Mouse (Mus musculus) adrenal gland, postnatal 25 days (tissue): Measurements from ENCODE around the gene Mrpl54. TPM values are rescaled to one million over a fixed set of nuclear protein-coding genes. Genes with fewer than 3 reads are reported as not detected.

Experiments used
- DNase-seq: peaks from one replicate; pipeline ENCODE4 v3.0.0; 2021; ENCODE audit warnings: mixed read lengths
- total RNA-seq: library from RNA; stranded (reverse); gene quantifications from 2 replicates; pipeline ENCODE4 v1.2.3, GENCODE M21; 2021

Gene Mrpl54
- total RNA-seq, 1 experiment from 2014 or later, result 116 TPM

DNA sequence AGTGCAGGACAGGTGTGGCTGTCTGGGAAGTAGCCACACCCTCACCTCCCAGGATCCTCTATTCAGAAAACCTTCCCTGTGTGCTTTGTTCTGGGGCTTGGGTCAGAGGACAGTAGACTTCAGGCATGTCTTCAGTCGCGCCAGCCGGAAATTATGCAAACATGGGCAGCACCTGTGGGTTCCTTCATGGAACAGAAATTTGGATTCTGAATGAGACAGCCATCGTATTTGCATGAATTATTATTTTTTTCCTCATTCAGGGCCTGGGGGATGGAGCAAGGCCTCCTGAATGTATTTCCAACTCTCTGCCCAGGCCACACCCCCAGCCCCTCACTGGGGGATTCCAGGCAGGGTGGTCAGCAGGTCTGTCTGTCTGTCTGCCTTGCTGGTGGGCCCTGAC is 5.7 kb downstream of the Mrpl54 start:
- no peak for DNase-seq

DNA sequence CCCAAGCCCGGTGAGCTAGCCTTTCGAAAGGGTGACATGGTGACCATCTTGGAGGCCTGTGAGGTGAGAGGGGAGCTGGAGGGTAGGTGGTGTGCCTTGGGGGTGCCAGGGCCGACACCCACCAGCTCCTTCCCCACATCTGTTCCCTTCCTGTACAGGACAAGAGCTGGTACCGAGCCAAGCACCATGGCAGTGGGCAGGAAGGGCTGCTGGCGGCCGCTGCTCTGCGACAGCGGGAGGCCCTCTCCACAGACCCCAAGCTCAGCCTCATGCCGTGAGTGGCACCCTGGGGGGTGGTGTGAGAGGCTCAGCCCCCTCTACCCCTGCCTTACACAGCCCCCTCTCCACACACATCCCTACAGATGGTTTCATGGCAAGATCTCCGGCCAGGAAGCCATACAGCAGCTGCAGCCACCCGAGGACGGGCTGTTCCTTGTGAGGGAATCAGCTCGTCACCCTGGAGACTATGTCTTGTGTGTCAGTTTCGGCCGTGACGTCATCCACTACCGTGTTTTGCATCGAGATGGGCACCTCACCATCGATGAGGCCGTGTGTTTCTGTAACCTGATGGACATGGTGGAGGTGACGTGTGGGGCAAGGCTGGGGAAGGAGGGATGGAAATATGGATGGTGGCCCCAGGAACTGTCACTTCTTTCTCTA is 7.4 kb downstream of the Mrpl54 start:
- DNase-seq, result no peak

DNA sequence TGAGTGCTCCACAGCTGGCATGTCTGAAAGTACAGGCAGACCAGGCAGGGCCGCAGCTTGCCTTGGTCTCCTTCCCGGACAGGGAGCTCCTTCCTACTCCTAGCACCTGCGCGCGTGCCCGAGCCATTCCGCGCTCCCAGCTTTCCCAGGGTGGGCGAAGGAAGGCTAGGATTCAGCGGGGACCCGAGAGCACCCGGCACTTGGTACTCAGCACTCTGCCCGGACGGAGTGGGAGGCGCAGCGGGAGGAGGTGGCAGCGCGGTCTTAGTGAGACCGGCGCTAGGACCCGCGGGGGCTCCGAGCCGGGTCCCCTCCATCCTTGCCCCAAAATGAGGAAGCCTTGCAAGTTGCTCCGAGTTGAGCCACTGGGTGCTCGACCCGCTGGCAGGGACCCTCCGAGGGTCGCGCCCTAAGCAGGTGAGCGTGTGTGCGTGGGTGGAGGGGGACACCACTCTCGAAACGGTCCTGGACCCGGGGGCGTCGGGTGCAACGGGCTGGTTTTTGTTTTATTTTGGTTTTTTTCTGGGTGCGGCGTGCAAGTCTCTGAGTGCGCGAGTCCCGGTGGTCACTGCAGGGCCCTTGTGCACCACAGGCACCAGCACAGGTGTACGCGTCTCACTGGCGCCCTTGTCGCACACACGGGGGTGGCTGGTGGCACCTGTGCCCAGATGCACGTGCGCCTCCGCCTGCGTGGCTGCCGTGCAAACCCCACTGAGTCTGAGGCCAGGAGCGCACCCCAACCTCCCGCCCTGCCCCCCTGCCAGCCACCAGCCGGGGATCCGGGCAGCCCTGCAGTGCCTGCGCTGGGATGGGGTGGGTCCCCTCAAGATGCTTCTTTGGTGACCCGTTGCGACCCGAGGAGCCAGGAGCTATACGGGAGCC is 9.3 kb downstream of the Mrpl54 start:
- no peak for DNase-seq

DNA sequence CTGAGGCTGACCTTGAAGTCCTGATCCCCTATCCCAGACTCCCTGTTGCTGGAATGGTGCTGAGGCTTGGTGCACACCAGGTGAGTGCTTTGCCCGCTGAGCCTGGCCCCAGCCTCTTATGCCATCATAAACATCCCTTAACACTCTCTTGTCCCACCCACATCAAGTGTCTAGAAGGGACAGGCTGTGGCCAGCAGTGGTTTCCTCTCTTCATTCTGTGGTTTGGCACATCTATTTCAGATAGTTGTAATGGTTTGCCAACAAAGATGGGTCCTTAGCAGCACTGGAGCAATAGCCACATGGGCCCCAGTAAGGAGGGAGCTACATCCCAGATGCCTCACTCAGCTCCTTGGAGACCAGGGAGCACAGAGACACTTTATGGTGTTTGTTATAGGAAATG is 11.8 kb downstream of the Mrpl54 start:
- DNase-seq, result no peak

DNA sequence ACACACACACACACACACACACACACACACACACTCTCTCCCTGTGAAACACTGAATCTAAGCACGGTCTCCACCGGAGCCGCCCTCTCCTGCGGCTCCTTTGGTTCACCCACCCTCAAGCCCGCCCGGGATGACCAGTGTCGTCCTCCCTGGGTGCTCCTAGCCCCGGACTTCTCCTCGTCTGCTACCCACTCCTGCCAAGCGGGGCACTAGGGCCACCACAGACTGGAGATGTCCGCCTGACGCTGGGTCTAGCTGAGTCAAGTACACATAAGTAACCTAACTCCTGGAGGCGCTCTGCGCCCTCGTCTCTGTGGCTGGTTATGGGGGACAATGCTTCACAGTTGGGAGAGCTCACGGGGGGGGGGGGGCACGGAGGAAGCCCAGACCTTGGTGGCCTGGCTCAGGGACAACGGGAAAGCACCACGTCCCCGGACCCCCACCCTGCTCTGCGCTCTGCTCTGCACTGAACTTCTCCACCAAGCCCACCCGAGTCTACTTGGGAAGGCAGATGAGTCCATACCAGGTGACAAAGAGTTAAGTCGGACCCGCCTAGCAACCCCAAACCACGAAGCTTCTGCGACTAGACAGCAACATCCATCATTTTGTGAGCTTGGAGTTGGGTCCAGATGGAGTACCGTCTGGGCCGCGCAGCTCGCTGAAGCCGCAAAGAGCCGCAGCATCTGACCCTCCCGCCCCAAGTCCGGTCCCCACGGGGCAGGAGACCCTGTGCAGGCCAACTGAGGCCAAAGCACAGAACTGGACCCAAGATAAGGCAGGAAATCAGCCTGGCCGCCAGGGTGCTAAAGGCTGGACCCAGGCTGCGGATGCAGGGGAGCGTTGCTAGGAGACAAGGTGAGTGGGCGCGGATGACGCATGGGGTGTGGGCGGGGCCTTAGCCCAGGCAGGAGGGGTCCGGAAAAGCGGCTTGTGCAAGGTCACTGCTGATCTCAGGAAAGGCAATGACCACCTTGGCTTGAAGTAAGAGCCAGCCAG is 14.0 kb downstream of the Mrpl54 start, which contains the start of gene Matk:
Gene Matk (plus strand): TSS at position 512 of the 996 bp plus-strand sequence.
- DNase-seq, result peak; percentile 57

DNA sequence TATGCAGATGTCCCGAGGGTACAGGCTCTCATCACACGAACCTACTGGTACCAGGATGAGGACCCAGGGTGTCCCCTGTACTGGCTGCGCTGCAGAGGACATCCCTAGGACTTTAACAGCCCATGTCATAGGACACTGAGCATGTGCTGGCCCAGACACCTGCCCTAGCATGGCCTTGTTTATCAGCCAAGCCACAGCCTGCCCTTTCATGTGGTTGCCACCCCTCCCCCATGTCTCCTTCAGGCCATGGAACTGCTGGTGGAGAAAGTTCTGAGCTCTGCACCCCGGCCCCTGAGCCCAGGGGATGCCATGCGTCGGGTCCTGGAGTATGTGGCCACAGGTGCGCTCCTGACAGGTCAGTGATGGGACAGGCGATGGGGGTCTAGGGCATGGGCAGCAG is 17.3 kb downstream of the Mrpl54 start:
- no peak for DNase-seq

DNA sequence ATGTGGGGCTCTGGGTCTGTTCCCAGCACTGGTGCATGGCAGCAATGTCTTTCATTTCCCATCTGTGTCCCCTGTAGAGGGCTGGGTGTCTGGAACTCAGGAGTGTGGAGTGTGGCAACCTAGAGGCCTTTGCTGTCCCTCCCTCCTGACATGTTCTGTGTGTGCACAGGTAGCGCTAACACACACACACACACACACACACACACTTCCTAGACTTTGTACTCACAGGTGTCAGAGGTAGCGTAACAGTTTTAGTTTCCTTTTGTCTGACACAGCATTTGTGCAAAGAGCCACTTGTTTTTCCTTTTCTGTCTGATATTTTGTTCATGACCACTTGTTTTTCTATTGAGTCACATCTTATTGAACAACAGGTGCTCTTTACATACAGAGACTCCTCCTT is 18.9 kb downstream of the Mrpl54 start:
- DNase-seq, result no peak

DNA sequence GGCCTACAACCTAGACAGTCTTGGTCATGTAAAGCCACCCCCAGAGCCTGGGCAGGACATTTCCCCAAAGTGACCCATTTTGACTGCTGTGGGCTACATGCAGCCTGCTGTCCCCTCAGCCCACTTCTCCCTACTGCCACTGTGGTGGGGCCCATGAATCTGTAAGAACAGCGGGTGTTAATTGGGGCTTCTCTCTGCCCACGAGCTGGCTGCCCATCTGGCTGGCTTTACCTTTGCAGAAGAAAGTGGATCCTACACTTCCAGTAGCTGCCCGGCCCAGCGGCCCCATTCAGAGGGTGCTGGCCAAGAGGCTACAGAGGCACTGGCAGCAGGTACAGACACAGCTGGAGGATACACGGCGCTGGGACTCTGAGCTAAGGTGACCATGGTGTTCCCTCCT is 21.6 kb downstream of the Mrpl54 start:
- no peak for DNase-seq

DNA sequence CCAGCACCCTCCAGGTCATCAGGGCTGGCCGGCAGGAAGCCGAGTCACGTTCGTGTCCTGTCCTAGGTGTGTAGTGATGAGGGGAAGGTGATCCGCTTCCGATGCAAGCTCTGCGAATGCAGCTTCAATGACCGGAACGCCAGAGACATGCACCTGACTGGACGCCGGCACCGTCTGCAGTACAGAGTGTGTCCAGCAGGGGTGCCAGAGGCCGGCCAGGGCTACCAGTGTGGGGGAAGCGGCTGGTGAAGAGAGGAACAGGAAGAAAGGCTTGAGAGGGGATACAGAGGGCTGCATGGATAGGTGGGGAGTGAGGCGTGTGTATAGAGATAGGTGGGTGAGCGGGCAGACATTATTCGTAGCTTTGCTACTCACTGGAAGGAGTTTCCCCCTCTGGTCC is 22.1 kb downstream of the Mrpl54 start:
- peak; percentile 82 for DNase-seq

DNA sequence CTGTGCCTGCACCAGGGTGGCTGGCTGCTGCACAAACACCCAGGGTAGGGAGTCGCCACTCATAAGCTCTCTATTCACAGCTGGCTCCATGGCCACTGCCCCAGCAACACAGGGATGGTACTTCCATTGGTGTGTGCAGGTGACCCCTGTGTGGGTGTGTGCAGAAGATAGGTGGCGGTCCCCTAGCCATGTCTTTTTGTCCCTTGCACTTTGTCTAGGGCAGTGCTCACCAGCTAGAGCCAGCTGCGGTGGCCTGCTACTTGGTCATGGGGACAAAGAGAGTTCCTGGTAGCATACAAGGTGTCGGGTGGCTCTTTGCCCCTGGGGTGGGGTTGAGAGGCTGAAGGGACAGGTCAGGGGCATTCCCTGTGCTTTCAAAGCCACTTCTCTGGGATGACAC is 22.6 kb downstream of the Mrpl54 start:
- DNase-seq, result no peak

DNA sequence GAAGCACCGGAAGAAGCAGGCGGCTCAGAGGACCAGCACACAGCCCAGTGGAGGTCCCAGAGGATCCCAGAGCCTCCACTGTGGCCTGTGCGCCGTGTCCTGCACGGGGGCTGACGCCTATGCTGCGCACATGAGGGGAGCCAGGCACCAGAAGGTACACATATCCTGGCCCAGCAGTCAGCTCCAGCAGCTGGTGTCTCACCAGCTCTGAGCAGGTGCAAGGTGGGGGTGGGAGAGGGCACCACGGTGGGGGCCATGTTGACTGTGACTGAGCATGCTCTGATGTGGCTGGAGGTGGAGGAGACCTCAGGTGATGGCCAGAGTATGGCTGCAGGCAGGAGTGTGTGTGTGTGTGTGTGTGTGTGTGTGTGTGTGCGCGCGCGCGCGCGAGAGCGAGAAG is 24.7 kb downstream of the Mrpl54 start:
- no peak for DNase-seq

DNA sequence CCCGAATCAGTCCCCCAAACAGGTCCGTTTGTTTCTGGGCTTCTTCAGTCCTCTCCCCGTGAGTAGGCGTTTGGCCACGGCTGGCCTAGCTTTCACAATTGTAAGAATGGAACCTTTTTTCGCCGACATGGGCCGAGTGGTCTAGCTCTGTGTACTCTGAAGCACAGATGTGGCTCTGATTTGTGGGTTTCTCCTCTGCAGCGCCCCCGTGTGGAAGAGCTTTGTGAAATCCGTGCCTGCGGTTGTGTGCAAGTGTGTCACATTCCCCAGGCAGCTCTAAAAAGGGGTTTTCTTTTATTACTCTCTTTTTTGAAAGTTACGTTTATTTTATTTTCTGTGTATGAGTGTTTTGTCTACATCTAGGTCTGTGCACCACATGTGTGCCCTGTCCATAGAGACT is 25.9 kb downstream of the Mrpl54 start:
- DNase-seq, result peak; percentile 65

DNA sequence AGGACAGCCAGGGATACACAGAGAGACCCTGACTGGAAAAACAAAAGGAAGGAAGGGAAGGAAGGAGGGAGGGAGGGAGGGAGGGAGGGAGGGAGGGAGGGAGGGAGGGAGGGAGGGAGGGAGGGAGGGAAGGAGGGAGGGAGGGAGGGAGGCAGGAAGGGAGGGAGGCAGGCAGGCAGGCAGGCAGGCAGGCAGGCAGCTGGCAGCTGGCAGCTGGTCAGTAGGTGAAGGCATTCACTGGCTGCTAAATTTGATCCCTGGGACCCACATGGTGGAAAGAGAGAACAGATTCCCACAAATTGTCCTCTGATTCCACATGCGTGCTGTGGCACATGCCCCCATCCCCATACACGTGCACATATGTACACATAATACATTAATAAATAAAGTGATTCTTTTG is 28.1 kb downstream of the Mrpl54 start:
- DNase-seq, result no peak

DNA sequence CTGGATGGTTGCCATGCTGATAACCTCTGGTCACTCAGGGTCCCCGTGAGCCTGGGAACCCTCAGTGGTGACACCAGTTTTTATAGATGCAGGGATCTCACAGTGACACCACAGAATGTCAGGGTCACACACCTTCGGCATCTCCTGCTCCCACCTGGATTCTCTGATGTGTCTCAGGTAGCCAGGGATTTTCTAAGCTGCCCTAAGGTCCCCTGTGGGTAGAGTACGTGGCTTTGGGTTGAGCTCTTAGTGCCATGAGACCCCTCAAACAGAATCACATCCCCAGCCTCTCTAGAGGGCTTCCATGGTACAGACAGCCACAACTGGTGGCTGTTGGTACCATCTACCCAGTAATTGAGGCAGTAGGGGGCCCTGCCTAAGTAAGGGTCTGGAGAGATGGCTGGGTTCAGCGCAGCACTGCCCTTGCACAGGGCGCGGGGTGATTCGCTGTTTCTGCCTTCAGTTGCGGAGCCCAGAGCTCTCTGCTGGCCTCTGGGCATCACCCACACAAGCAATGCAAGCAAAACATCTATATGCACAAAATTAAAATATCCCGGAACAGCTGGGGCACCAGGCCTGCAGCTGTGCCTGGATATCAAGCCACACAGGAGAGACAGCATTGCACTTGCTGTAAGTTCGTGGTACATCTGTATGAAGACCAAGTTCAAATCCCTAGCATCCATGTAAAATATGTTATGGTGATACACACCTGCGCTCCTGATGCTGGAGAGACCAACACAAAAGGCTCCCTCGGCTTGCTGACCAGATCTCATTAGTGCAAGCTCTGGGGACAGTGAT is 30.1 kb downstream of the Mrpl54 start:
- DNase-seq, result no peak

DNA sequence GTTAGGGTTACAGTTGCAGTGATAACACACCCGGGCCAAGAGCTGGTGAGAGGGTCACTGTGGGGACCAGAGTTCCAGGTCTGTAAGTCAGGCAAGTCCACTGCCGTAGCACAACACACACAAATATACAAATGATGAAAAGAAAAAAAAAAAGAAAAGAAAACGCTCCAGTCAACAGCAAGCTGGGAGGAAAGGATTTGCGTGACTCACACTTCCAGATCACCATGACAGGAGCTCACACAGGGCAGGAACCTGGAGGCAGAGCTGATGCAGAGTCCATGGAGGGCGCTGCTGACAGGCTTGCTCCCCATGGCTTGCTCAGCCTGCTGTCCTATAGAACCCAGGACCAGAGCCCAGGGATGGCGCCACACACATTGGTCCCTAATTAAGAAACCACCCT is 32.5 kb downstream of the Mrpl54 start:
- DNase-seq, result no peak

DNA sequence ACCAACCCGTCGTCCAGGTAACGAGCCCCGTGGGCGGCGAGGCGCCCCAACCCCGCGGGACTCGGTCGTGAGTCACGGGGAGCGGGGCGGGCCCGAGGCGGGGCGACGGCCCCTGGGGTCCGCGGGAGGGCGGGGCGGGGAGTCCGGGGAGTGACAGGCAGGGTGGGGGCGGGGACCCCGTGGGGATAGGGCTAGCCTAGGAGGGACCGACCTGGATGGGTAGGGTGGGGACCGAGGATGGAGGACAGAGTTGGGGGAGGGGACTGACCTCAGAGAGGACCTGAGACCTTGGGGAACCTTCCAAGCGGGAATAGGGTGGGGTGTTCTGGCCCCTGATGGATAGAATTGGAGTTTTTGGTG is 33.5 kb downstream of the Mrpl54 start:
- no peak for DNase-seq

DNA sequence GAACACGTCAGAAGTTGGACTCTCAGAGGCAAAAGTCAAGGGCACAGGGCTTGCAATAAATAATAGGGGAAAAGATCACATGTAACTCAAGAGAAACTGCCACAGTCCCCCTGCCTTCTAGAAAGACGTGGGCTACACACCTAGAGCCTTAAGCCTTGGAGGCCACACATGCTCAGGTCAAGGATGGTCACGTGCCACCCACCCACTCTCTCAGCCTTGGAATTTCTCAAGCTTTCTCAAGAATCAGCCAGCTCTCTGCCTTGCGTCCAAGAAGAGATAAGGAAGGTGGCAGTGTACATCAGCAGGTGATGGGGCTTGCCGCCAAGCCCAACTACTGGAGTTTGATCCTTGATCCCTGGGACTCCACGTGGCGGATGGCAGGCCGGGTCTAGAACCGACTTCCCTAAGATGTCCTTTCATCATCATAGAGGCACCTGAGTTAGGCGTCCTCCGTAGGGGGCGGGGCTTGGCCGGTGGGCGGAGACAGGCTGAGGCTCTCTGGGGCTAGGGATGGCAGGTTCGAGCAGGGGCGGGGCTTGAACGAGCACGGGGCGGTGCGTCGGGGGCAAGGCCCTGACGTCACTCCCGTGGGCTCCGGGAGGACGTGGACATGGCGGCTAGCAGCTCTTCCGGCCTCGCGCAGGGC is 34.0 kb downstream of the Mrpl54 start, which contains the start of gene Zfr2:
Gene Zfr2 (plus strand): TSS at position 576 of the 646 bp plus-strand sequence.
- peak; percentile 95 for DNase-seq

DNA sequence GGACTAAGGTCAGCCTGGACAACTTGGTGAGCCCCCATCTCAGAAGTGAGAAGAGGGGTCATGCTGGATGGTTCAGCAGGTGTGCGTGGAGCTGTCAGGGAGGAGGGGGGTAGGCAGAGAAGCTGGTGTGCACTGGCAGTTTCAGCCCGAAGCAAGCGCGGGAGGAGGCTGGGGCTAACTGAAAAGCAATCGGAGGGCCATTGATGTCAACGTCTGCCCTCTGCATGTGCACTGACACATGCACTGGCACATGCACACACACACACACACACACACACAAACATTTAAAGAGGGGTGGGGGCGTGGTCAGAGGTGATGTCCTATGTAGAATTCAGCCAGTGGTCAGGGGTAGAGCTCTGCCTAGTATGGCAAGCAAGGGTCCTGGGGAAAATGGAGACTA is 35.3 kb downstream of the Mrpl54 start:
- DNase-seq, result no peak

DNA sequence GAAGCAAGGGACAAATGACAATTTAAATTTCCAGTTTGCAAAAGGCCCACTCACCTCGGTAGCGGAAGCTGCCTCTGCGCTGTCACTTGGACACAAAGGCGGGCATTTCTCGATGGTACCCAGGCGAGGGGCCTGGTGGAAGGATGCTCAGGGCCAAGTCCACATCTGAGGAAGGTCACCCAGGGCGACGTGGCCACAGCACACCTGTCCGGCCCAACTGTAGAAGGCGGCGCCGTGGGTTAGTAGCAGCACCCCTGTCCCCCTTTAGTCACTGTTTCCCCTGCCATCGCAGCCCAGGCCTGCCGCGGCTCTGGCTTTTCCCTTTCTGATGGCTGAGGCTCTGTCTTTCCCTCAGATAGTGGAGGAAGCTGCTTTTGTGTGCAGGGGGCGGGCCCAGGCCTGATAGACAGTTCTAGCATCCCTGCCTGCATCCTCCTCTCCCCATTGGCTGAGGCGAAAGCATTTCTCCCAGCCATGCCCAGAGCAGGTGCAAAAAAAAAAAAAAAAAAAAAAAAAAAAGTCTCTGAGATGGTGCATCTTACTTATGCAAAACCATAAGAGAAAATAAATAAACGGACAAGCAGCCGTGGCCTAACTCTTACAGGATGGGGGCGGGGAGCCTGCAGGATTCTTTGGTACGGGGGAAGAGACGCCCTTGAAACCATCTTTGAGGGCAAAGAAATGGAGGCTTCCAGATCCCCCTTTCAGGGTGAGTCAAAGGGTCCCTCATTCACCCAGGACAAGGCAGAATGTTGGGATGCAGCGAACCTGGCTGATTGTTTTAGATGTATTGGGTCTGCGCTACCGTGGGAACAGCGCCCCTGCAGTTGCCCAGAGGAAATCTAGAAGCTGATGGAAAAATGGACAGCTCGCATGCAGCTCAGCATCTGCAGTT is 36.0 kb downstream of the Mrpl54 start, which contains the start of gene Atcay:
Gene Atcay (minus strand): TSS at position 396 of the 895 bp plus-strand sequence.
- no peak for DNase-seq
